Mouse (Mus musculus) left cerebral cortex, adult 2 months (tissue): ENCODE data around the gene Pdilt. TPM values are rescaled to one million over a fixed set of nuclear protein-coding genes. Genes with fewer than 3 reads are reported as not detected.
"Not testable (repeated sequence)": the region's sequence is repeated elsewhere in the genome, so short reads cannot be mapped to it uniquely, and the experiment has no call there.

Source experiments
- DNase-seq, 2 experiments: peaks; one replicate each; pipeline ENCODE4 v3.0.0; 2021 to 2022; ENCODE audit warnings: low spot score in 2 of 2, mixed read lengths in 1 of 2; ENCODE audit errors: extremely low spot score in 1 of 2
- H3K27ac ChIP-seq: fragments of 200-600 bp; 2 replicates; pipeline ENCODE4 v1.8.1; 2022
- H3K4me3 ChIP-seq: fragments of 200-600 bp; 2 replicates; pipeline ENCODE4 v1.8.1; 2022
- CTCF ChIP-seq: fragments of 200-600 bp; IDR thresholded peaks from 2 replicates; pipeline ENCODE4 v1.8.1; 2022; ENCODE audit warnings: antibody characterized with exemption, mild to moderate bottlenecking, moderate library complexity
- intact Hi-C: fragments of 180-260 bp; cut with DNase I; formaldehyde crosslinking; loops from one replicate; pipeline ENCODE4 v1.15.1; 2025
- long read RNA-seq, 2 experiments: library from polyadenylated mRNA; stranded (forward); transcript quantifications; one replicate each; pipeline ENCODE4 v2.0.0; 2021; ENCODE audit warnings: borderline mapping rate in 2 of 2
- total RNA-seq, 2 experiments: library from RNA; stranded (reverse); gene quantifications; 2 replicates each; pipeline ENCODE4 v1.2.3; 2021

Pdilt gene
- total RNA-seq: not detected
- long read RNA-seq, experiment 1: 0 reads
- long read RNA-seq, experiment 2: 0 reads

DNA sequence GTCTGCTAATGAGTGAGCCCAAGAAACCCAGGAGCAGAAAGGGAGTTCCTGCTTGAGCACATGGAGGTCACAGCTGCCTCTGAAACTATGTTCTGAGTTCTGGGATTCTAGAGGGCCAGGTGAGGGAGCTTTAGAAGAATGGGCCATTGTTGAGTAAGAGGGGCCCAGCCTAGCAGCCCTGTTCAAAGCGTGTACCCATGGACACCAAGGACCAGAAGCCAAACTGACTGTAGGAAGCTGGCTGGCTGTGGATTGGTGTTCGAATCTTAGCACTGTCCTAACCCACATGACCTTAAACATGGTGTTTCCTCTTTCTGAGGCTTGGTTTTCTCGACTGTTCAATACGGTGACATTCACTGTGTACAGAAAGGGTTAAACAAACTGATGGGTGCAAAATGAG, at the start of gene Pdilt:
Pdilt (minus strand) TSS at position 101 of the 400 bp plus-strand sequence.
- H3K4me3 ChIP-seq: no peak within 1 kb of the TSS
- intact Hi-C loops: loop anchor here (10.0 kb wide), 1 partner anchor 61 kb away; no protein-coding TSS in a partner anchor
- DNase-seq: no peak
- no peak for TF ChIP-seq CTCF
- no peak within 1 kb of the TSS for H3K27ac ChIP-seq

DNA sequence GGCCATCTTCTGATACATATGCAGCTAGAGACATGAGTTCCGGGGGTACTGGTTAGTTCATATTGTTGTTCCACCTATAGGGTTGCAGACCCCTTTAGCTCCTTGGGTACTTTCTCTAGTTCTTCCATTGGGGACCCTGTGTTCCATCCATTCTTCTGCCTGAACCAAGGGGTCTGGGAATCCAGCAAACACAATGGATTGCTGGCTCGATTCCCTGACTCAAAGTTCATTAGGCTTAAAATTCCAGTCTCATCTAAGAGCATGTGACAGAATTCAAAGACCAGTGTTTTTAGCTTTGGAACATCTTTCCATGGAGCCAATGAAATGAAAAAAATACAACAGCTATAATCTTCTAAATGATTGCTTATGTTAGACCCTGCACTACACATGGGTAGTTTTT, 39.2 kb upstream of the Pdilt start:
- H3K27ac ChIP-seq, intact Hi-C loops, DNase-seq, H3K4me3 ChIP-seq: not testable (repeated sequence)

DNA sequence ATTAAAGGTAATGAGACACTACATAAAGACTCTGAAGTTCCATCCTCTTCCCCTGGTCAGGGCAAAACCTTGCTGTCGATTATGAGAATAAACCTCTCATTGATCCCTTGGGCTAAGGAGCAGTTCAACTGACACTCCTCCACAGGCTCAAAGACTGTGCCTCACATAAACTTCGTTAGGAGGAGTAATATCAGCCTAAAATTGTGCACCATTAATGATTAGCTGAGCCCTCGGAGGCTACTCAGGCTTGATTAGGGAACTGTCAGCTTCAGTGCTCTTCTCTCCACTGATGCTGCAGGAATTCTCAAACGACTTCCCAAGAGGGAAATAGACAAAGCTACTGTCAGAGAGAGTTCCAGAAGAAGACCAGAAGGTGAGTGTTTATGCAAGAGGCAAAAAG, 38.2 kb upstream of the Pdilt start:
- DNase-seq: no peak
- no peak for TF ChIP-seq CTCF
- Histone ChIP-seq H3K27ac (no peak overlapping the region), H3K4me3 (no peak overlapping the region)
- intact Hi-C loops: no loop called here

DNA sequence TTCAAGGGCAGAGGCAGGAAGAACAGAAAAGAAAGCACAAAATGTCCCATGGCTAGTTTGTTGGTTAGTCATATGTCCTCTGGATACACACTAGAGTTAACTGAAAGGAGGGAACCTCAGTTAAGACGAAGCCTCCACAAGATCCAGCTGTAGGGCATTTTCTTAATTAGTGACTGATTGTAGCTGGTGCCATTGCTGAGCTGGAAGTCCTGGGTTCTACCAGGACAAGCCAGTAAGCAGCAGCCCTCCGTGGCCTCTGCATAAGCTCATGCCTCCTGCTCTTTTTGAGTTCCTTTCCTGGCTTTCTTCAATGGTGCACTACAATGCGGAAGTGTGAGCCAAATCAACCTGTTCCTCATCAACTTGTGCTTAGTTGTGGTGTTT, 37.2 kb upstream of the Pdilt start:
- no peak for DNase-seq
- H3K27ac ChIP-seq: no peak overlapping the region
- intact Hi-C loops: no loop called here
- H3K4me3 ChIP-seq: no peak overlapping the region
- TF ChIP-seq CTCF: no peak

DNA sequence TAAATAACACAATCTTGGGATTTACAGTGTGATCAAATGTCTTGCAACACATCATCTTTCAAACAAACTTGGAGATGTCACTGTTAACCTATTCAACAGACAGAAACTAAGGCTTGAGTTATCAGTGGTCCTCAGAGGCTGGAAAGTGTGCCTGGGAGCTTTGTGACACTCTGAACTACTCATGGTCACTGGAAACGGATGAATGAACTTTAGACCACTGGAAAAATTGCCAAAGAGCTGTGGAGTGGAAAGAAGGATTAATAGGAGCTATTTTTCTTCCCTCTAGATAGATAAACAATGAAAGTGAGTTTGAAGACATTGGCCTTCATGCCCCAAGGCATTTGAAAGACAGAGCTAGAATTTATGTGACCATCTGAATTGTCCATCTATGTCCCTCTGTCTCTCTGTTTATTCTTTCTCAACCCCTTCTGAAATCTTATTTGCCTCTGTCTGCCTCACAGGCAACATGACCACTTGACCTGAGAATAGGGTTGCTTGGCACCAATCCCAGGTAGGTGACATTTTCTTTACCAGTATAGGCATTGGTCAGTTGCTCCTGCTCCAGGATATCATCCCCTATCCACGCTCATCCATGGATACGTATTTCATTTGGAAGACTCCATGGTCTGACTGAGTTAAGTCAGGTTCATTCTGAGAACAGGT, 36.6 kb upstream of the Pdilt start:
- no peak for DNase-seq
- no peak overlapping the region for H3K27ac ChIP-seq
- intact Hi-C loops: no loop called here
- no peak overlapping the region for H3K4me3 ChIP-seq
- no peak for TF ChIP-seq CTCF

GRCm38 (mm10) chr7:119554040-119554439, 30.8 kb upstream of the Pdilt start, which contains the start of gene Acsm2:
Gene Acsm2 (plus strand): TSS chr7:119554340.
- intact Hi-C loops: no loop called here
- no peak within 1 kb of the TSS for H3K4me3 ChIP-seq
- DNase-seq: no peak
- TF ChIP-seq CTCF: no peak
- H3K27ac ChIP-seq: no peak within 1 kb of the TSS

GRCm38 (mm10) chr7:119550471-119551222, 27.4 kb upstream of the Pdilt start:
- Histone ChIP-seq H3K27ac (no peak overlapping the region), H3K4me3 (no peak overlapping the region)
- no peak for TF ChIP-seq CTCF
- DNase-seq: no peak
- intact Hi-C loops: no loop called here

DNA sequence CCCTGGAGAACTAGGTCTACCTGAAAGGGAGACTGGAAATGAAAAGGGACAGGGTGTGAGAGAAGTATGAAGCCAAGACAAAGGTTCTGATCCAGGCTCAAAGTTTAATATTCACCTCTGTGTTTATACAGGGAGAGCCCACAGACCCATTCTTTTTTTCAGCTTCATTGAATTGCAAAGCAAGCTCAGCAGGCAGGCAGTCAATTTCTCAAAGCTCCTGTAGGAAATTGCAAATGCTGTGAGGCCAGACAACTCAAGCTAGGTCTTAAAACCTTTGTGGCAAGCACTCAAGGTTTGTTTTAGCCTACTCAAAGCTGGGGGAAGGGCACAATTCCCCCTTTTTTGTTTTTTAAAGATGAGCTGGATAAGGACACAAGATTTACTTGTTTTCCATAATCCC, 22.3 kb upstream of the Pdilt start:
- intact Hi-C loops: no loop called here
- Histone ChIP-seq H3K4me3 (no peak overlapping the region), H3K27ac (no peak overlapping the region)
- TF ChIP-seq CTCF: no peak
- no peak for DNase-seq

GRCm38 (mm10) chr7:119542445-119542844, 19.2 kb upstream of the Pdilt start:
- no peak for TF ChIP-seq CTCF
- intact Hi-C loops: no loop called here
- no peak for DNase-seq
- H3K27ac ChIP-seq: no peak overlapping the region
- H3K4me3 ChIP-seq: no peak overlapping the region

- intact Hi-C loops: no loop called here
- no peak for TF ChIP-seq CTCF
- Histone ChIP-seq H3K4me3 (no peak overlapping the region), H3K27ac (no peak overlapping the region)
- DNase-seq: no peak
Measured at GRCm38 (mm10) chr7:119534389-119534788, 11.1 kb upstream of the Pdilt start.

DNA sequence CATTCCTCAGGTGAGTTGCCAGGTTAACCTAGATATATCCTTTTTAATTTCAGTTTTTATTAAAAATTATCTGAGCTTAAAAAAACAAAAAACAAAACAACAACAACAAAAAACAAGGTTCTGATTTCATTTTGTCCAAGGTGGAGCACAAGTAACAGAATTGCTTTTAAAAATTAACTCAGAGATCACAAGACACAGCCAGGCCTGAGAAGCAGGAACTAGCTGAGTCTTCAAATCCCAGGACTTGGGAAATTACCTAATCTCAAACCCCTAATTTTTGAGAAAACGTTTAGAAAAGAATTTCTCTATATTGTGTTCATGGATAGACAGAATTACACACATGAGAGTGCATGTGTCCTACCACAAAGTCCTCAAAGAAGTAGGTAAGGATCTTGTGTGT, 9.6 kb upstream of the Pdilt start:
- DNase-seq: no peak
- intact Hi-C loops: no loop called here
- TF ChIP-seq CTCF: no peak
- H3K4me3 ChIP-seq: no peak overlapping the region
- no peak overlapping the region for H3K27ac ChIP-seq

DNA sequence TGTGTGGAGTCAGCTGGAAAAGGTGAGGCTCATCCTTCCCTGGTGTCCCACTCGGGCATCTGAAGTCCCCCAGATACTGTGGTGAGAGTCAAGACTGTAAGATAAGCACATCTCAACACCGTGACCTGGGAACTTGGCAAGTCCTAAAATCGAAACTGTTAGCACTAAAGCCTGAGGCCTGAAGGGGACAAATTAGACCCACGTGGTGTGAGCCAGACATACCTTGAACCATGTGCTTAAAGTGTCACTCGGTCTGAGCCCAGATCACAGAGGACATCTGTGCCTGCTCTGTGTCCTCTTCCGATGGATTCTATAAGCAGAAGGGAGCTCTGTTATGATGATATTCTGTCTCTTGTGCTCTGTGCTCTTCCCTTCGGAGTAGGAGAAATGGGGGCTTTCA, 5.3 kb upstream of the Pdilt start:
- H3K27ac ChIP-seq: no peak overlapping the region
- no peak for TF ChIP-seq CTCF
- no peak for DNase-seq
- intact Hi-C loops: loop anchor here (10.0 kb wide), 1 partner anchor 56 kb away; no protein-coding TSS in a partner anchor
- H3K4me3 ChIP-seq: no peak overlapping the region
